Mouse (Mus musculus) retina, postnatal 1 day (tissue): ENCODE results near the gene Csnk1e.

Experiments used
- DNase-seq: peaks from one replicate; pipeline ENCODE4 v3.0.0-alpha.2; 2012

Gene Csnk1e

DNA sequence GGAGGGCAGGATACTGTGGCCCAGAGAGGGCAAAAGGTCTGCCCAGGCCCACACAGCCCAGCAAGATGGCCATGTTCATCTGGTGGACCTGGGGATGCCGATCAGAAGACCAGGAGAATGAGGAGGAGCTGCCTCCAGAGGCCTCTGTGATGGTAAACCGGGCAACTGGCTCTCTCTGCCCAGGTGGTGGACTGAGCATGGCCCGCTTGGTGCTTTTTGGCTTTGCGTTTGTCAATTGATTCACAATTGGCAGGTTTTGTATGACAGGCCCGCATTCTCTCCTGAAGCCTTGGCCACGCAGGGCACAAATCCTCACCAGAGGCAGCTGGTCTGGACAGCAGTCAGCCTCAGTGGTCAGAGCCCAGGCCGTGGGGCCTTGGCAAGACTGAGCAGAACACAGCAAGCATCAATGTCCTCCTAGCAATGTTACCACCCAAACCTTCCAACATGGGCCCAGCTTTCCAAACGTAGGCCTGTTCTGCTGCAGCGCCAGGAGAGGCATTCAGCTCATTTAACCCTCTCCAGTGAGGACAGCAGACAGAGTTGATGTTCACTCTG is 12.3 kb downstream of the Csnk1e start:
- no peak for DNase-seq

DNA sequence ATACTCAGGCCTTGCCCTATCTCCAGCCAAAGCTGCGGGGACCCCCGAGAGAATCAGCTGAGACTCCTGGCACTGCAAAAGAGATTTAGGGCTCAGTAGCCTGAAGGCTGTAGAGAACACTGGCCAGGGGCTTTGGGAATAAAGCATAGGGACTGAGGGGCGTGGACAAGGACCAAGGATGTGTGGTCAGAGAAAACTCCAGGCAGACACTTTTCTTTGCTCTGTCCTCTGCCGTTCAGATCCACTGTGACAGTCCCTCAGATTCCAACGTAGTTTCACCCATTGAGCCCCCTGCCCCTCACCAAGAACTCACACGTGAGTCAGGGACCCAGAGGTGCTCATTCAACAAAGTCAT is 13.1 kb downstream of the Csnk1e start:
- no peak for DNase-seq

DNA sequence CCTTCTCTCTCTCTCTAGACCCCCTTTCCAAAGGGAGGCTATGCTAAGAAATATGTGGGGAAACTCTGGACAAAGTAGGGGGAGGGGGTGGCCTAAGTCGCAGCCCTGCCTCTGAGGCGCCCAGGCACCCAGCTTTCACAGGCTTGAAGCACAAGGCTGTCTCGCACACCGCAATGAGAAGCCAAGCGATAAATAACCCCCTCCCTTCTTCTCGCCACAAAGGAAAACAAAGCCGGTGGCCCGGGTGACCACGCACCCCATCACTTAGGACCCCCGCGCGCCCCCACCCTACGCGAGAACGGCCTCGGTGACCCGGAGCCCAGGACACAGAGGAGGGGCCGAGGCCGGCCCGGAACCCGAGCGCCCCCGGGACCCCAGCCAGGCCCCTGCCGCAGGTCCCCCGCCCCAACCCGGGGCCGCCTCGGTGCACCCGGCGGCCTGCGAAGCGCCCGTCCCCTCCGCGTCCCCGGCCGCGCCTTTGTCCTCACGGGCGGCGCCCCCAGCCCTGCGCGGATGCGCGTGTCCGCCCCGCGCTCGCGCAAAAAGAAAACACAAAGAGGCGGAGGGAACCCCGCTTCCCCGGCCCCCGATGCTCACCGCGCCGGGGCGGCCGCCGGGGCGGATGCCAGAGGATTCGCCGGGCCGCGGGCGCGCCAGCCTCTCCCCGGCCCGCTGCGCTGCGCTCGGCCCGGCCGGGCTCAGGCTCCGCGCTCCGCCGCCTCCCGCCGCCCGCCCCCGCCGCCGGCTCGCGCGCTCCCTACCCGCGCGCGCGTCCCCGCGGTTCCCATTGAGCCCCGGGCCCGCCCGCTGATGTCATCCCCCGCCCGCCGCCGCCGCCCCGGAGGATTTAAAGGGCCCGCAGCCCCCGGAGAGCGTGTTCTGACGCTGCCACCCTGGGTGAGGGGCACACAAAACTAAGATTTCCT is 13.8 kb downstream of the Csnk1e start:
- peak; percentile 83 for DNase-seq

DNA sequence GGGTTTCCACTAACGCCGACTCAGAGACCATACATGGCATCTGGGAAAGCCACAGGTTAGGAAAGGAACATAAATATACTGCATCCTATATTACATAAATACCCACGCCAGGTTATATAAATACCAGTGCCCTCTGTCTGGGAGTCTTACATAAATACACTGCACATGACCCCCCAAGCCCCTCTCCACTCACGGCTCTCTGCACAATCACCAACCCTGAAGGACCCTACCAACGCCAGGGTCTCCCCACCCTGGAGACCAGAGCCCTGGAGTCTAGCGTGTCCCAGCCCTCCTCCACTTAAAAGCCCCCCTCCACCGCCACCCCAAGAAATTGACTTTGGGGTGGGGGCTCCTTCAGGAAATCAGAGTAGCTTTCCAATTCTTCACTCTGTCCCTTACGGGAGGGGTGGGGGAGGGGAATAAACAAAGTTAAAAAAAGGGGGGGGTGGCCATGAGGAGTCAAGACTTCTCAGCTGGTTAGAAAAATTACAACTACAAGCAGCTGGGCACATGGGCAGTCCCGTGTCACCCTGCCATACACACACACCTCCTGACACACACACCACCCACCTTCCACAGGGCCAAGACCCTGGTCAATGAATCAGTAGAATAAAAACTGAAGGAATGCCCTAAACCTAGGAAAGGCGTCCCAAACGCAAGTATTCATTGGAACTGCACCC is 14.6 kb downstream of the Csnk1e start:
- DNase-seq = no peak

DNA sequence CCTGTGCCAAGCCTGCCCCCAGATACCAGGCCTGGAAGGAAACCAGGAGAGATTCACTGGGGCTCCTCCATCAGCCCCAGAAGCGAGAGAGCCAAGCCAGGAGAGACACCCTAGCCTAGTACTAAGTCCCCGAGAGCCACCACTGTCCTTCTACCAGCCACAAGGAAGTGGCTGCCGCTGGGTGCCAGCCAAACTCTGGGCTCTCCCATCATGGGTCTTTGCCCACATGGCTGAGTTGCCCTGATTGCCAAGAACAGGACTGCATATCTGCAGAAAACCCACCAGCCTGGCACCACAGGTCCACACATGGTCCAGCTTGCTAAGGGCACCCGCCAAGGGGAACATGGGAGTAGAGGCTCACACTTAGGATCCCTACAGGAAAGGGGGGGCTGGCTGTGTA is 15.1 kb downstream of the Csnk1e start:
- DNase-seq = no peak

DNA sequence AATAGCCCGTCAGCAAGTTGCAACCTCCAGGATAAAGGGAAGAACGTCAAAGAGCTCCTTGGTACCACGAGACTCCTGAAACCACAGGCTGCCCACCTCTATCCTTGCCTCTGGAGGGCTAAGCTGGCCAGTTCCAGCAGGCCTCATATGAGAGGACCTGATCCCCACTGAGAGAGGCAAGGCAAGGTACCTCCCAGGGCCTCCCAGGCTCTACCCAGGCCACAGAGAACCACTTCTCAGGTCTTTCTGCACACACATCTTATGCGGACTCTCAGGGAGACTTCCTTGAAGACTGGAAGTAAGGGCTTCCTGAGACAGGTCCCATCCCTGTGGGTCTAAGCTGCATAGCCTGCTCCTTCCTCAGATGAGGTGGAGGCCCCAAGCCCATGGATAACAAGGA is 16.0 kb downstream of the Csnk1e start:
- DNase-seq = no peak

DNA sequence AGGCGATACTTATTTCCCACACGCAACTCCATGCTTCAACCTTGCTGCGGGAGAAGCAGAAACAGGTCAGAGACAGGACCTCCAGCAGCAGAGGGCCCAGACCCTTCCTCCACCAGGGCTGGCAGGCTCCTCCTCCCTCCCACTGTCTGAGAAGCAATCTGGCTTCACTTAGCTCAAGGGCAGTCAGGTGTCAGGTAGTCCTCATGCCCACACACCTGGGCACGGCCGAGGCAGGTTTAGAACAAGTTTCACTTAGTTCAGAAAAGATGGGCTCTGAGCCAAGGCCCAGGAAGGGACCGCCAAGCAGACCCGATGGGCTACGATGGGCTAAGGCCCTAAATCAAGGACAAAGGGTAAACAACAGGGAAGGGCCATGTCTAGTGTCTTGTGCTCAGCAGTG is 16.6 kb downstream of the Csnk1e start:
- DNase-seq = no peak

DNA sequence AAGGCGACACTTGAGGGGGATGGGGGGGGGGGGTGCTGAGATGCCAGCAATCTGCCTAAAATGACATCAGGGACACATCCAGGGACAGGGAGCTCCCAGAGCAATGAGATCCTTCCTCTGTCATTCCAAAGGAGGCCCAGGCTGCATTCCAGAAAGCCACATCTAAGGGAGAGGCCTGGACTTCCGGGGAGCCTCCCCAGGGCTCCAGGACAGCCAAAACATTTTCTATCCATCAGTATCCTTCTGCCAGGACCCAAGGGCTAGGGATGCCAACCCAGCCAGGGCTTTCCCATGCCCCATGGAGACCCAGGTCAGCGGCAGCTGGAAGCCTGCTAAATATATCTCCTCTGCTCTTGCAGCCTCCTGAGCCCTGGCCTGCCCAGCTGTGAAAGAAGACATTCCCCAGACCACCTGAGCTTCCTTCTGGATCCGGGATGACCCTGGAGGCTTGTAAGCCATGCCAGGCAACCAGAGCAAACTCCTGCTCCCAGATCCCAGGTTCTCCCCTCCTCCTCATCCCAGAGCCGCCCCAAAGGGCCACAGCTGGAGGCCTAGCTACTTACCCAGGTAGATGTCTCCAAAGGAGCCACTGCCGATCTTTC is 17.1 kb downstream of the Csnk1e start:
- no peak for DNase-seq

DNA sequence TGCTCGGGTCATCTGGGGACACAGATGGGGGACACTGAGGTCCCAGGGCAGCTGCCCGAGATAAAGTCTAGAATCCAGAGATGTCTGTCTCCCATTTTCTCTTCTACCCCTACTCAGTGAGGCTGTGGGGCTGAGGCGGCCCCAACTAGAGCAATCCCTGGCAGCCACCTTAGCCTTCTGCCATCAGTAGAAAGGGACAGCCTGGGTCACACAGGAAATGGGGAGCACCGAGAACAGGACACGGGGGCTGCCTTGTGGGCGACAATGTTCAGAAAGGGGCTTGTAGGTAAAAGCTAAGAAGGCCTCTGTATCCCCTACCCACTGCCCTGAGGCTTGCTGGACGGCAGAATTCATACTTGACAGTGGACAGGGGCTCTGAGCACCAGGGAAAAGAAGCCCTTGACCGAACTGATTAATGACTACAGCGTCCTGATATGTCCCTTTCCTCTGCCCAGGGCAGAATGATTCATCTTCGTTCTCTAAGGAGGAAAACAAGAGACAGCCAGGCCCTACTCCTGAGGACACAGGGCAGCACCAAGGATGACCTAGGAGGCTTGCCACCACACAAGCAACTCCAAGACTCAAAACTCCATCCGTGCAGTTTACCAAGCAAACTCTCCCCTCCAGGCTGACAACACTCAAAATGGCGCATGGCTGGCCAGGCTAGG is 17.7 kb downstream of the Csnk1e start:
- no peak for DNase-seq

DNA sequence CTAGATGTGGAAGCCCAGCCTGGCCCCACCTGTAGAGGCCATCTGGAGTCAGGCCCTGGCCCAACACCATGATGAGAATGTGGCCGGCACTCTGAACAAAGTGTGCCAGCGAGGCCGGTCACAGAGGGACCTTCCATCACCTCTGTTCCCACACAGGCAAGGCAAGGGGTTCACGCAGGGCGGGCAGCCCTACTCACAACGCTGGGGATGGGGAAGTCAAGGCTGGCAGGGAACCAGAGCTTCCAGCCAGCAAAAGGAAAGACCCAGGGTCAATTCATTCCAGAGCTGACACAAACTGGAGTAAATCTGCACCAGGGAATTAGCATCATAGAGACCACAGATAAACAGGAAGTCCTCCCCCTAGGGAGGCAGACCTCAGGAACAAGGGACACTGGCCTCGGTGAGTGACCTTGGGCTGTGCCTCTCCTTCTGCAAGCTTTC is 18.9 kb downstream of the Csnk1e start:
- no peak for DNase-seq

DNA sequence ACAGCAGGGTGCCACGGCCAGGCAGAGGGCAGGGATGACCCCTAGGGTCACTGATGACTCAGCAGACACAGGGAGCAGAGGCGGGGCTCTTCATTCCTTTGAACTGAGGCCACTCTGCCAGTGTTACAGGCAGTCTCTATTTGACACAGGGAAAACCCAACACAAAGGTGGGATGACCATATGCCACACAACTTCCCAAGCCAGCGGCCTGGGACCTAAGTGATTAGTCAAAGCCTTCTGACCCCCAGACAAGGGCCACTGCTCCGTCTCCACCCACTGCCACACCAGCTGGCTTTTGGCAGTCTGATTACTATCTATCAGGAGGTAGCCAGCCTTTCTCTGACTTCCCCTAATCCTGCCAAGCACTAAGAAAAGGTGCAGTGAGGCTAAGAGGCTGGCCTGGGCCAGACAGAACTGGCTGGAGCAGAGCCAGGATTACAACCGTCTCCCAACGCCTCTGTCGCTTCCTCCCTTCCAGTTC is 20.1 kb downstream of the Csnk1e start:
- DNase-seq = peak; percentile 61

DNA sequence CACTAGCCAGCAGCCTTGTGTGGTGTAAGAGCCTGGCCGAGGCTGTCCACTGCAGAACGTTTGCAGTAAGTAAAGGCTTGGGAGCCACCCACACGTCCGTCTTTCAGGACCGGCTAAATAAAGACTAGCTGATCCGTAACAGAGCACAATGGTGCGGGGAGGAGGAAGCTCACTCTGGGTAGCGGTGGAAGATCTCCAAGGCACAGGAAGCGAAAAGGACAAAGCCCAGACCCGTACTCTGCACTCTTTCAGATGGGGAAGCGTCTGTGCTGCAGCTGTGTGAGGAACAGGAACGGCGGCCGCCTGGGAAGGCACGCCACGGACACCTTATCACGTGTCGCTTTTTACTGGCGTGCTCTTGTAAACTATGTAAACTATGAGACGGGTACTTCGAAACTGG is 22.5 kb downstream of the Csnk1e start:
- DNase-seq = no peak

DNA sequence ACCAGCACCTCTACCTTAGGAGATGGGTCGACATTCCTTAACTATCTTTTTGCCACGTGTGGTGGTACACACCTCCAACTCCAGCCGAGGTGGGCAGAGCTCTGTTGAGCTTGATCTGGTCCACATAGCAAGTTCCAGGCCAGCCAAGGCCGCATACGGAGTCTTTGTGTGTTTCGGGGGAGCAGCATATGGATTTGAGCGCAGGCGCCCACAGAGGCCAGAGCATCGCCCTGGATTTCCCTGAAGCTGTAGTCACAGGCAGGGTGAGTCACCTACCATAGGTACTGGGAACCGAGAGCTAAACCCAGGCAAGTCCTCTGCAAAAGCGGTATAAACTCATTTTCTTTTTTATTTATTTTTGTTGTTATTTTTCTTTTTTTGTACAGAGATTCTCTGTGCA is 23.0 kb downstream of the Csnk1e start:
- DNase-seq = no peak

DNA sequence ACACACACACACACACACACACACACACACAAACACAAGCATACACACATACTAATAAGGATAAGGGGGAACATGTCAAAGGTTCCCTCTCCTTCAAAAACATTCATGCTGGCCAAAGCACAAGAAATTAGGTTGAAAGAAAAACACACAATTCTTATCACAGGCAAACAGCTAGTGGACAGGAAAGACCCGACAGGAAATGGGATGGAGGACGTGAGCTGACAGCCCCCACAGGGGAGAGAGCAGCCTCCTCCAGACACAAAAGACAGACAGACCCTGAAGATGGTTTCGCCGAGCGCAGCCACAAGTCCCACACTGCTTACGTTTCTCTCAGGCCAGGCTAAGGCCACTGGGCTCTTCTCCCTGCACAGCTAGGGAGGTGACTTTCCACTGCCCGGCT is 23.4 kb downstream of the Csnk1e start:
- DNase-seq = no peak

DNA sequence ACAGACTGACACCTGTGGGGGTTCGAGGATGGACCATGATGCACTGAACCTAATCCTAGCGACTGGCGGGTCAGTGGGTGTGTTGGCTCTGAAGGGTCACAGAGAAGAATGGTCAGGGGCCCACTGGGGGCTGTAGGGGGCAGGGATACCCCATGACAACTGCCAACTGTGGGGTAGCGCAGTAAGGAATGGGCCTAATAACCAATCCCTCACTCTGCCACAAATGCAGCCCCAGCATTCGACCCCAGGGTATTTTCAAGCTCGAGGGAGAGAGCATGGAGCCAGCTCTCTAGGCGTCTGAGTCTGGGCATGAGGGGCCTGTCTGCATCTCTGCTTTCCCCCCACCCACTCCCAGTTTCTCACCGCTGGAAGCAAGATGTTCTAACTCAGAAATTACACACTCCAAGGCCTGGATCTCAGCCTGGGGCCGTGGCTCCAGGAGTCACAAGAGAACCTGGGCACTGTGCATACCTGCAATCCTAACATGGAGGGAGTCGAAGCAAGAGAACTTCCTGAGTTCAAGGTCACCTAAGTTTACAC is 24.8 kb downstream of the Csnk1e start:
- no peak for DNase-seq

DNA sequence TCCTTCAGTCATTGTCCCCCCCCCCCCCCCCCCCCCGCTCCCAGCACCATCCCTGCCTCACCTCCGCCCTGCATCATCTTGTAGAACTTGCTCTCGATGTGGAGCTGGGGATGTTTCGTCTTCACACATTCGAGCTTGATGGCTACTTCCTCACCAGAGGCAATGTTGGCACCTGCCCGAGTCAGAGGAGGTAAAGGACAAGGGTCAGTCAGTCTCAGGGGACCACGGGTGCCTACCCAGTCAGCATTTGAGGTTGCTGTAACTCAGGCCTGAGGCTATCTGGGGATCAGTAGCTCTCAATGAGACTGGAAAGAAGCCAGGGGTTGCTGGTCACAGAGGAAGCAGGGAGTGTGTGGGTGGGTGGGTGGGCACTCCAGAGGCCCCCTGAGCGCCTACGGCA is 25.4 kb downstream of the Csnk1e start:
- no peak for DNase-seq

DNA sequence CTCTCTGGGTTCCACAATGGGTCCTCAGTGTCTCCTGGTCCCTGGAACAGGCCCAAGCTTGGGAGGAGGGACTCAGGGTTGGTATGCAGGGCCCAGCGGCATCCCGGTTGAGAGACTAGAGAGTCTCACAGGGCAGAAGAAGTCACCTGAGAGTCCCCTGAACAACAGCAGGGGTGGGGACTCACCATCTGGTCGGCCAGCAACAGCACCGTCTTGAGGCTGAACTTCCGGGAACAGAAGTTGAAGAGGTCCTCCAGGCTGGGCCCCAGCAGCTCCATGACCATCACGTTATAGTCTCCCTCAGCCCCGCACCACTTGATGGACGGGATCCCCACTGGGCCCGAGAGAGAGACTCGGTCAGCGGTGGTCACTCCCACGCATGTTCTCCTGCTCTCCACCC is 25.8 kb downstream of the Csnk1e start:
- no peak for DNase-seq

DNA sequence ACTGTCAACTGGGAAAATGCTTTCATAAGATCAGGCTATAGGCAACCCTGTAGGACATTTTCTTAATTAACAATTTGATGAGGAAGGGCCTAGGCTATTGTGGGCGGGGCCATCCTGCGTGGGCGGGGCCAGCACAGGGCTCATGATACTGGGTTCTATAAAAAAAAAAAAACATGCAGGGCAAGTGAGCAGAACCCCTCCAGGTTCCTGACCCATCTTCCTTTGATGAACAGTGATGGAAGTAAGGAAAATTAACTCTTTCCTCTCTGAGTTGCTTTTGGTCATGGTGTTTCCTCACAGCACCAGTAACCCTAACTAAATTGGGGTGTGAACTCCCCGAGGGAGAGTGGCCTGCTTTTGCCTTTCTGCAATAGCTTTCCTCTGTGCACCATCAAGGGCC is 26.8 kb downstream of the Csnk1e start:
- no peak for DNase-seq

DNA sequence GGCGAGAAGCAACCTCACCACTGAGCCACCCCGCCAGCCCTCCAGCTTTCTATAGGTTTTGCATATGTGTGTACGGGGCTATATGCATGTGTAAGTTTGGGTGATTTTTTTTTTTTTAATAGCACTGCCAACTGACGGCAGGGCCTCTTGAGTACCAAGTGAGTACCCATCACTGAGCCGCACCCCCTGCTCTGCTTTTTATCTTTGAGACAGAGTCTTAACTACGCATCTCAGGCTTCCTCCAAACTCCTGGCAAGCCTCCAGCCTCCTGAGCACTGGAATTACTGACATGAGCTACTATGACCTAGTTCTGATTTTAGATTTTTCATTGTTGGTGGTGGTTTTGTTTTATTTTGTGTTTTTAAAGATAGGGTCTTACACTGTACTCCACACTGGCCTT is 27.9 kb downstream of the Csnk1e start:
- DNase-seq = no peak

DNA sequence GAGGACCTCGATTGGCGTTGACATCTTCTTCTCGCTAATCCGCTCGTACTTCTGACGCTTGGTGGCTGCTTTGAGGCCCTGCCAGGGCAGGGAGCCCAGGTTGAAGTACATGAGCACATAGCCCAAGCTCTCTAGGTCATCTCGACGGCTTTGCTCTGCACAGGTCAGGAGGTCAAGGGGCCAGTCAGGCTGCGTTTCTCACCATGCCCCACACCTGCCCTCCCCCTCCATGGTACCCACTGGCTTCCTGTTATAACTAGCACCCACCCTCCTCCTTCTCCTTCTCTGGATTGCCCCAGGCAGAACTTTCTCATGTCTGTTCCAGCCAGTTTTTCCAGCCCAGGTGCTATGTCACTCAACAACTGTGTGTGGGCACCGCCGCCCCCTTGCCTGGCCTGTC is 29.9 kb downstream of the Csnk1e start:
- no peak for DNase-seq

DNA sequence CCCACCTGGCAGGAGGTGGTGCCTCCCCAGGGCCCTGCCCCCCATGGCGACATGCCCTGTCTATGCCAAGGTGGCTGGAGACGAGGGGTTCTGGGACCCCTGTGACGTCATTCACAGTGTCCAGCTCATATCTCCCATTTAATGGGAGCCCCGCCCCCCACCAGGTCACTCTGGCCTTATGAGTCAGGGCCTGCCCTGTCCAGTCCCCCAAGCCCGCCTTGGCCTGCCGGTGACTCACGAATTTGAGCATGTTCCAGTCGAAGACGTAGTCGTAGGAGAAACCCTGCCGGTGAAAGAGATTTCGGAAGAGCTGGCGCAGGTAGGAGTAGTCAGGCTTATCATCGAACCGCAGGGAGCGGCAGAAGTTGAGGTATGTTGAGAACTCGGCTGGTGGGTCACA is 30.8 kb downstream of the Csnk1e start:
- no peak for DNase-seq

DNA sequence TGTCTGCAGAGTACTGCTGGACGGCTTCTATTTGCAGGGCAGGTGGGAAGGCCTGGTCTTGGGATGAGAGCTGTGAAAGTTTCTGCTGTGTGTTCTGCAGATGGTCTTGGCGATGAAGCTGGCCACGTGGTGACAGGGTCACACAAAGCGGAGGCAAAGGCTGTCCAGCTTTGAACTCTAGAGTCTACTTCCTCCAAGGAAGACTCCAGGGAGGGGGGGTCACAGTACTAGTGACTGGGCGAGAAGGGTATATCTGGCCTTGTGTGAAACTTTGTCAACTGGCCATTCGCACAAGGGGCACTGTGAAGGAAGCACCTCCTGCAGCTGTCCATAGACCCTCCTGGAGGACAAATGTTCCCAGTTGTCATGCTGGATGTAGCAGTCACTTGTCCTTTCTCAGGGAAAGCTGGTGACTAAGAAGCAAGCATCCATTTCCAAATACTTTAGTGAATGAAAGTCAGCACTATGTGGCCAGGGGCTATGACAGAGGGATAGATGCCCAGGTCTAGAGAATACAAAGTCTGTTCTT is 32.6 kb downstream of the Csnk1e start:
- DNase-seq = no peak

DNA sequence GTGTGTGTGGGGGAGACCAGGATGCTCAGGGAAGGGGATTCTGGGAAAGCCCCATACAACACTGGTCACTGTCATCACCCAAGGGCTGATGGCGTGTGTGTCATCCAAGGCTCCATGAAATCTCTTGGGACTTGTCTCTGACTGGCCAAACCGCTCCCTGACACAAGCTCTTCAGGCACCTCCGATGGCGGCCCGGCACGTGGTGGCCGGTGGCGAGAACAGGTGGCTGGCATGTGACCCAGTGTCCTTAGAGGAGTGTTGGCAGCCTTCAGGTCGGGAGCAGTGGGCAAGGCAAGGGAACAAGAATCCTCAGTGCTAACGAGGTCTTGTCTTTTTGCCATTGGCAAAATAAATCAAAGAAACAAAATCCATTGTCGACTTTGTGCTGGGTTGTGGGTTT is 36.7 kb downstream of the Csnk1e start:
- no peak for DNase-seq
